Mouse (Mus musculus): ENCODE measurements at regions not wholly inside any gene's neighbourhood (a gene's known extent, or its start where the extent isn't known, plus 50 kb on each side); places are given as distances from the start of the nearest gene placed in this dataset.

DNA sequence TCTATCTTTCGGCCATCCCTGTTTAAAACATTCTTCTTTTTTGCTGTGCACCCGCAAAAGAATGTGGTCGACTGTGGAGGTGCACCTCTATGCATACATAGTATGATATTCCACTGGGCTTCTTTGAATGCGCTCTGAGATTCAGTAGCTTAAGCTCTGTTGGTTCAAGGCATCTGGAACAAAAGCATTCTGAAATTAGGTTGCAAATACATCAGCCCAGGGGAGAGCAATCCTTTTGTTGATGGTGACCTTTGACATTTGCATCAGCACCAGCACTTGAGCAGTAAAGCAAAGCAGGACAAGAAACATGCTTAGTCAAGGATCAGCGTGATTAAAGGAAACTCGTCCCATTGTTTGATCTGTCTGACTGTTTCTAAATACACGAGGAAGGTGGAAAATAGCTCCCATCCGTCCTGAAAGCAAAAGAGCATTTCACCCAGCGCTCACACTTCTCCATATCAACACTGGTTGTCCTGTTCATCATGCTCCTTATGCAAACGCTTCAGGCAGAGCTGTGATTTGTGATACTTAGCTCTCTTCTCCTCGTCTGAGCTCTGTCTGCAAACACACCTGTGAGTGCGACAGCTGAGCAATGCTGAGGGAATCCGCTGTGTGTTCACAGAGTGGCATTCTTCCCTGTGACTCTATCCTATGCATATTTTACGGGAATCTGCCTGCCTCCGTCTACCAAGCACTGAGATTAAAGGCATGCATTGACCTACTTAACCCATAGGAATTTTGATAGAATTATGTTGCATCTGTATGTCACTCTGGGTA lies 67.4 kb upstream of the Dkk2 start:
- 22% methylated on average over 15 of the region's 15 CpGs for WGBS
- Histone ChIP-seq H3K27me3 (ENCODE audit: insufficient read depth, poor library complexity, severe bottlenecking) (no peaks in the 10 kb centered on the region), H3K9me3 (no peaks in the 10 kb centered on the region), H3K27ac (peak overlapping the region; percentile 79), H3K36me3 (no peaks in the 10 kb centered on the region), H3K4me1 (replicated peaks) (peaks cover 37% of the 10 kb centered on the region), H3K4me3 (no peak overlapping the region; the same call in 1 of the 2 replicates)
- DNase-seq (ENCODE audit: low spot score): peak; percentile 24

DNA sequence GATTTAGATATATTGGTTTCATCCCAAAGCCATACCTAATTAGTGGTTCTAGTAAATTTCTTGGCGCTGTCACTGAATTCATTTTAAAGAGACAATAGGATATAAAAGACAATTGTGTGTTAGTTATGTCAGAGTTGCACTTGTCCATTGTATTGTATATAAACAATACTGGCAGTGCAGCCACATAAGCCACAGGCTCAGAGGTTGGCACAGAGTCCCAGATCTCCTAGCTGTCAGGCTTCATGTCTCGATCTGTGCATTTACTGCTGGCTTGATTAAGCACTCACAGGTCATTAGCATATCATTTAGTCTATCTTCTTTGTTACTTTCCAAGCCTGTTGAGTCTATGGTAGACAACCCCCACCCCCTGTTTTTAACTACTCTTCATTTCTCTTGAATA lies 66.6 kb upstream of the Dkk2 start:
- H3K4me1 ChIP-seq (replicated peaks): peaks cover 37% of the 10 kb centered on the region
- no peak overlapping the region for H3K4me3 ChIP-seq
- H3K27me3 ChIP-seq (ENCODE audit: insufficient read depth, poor library complexity, severe bottlenecking): no peaks in the 10 kb centered on the region
- DNase-seq (ENCODE audit: low spot score): no peak
- WGBS: 54% methylated on average over 2 of the region's 2 CpGs
- no peak overlapping the region for H3K27ac ChIP-seq
- no peaks in the 10 kb centered on the region for H3K36me3 ChIP-seq
- H3K9me3 ChIP-seq: no peaks in the 10 kb centered on the region

DNA sequence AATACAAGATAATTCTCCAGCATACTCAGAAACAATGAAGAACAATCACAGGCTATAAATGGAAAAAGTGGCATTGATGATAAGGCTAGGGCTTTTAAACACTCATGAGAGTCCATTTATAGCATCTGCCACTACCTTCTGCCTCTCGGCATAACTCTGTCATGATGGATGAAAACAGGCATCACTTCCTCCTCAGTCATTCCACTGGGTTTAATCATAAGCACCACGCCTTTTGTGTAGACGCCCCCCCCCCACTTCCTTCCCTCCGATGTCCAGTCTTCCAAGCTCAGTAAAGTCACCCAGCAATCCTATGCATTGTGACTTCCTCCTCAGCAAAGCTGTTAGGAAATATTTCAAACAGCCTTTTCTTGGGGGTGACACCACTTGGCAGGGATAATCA lies 63.1 kb upstream of the Dkk2 start:
- Histone ChIP-seq H3K27ac (no peak overlapping the region), H3K4me1 (replicated peaks) (peaks cover 22% of the 10 kb centered on the region), H3K4me3 (no peak overlapping the region), H3K36me3 (no peaks in the 10 kb centered on the region), H3K9me3 (no peaks in the 10 kb centered on the region), H3K27me3 (ENCODE audit: insufficient read depth, poor library complexity, severe bottlenecking) (no peaks in the 10 kb centered on the region)
- DNase-seq (ENCODE audit: low spot score): no peak
- WGBS: 83% methylated on average over 4 of the region's 4 CpGs

DNA sequence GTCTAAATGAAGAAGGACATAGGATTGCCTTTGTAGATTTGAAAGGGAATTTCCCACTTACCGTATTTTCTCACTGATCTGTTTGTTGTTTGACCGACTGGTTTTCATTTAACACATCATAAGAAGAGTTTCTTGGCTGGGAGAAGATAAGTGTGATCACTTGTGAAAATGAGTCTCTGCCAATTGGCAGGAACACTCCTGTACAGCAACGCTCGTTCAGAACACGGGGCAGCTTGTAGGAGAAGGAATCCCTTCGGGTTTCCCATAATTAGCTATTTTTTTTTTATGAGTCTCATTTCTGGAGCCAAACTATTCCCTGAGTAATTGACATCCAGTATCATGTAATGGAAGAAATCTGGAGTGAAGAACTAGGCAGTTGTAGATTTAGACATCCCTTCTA lies 61.8 kb upstream of the Dkk2 start:
- Histone ChIP-seq H3K9me3 (no peaks in the 10 kb centered on the region), H3K36me3 (no peaks in the 10 kb centered on the region), H3K4me1 (replicated peaks) (peaks cover 9% of the 10 kb centered on the region; the same call in 1 of the 2 replicates), H3K27me3 (ENCODE audit: insufficient read depth, poor library complexity, severe bottlenecking) (no peaks in the 10 kb centered on the region), H3K27ac (no peak overlapping the region), H3K4me3 (no peak overlapping the region)
- WGBS: 91% methylated on average over 6 of the region's 6 CpGs
- DNase-seq (ENCODE audit: low spot score): no peak

DNA sequence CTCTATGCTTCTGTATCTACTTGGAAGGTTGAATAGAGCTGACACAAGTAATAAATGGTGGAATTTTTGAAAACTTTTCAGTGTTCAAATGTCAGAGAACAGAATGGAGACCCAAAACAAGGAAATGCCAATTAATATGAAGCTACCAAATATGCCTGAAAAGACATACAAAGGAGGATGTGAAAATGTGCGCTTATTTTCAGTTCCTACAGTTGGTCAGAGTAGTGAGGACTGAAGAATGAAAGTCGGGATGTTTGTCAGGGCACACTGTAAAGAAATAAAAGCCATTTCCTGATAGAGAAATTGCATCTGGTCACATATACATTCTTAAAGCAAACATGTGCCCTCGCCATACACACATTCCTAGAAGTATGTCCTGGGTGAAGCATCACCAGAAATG lies 56.0 kb upstream of the Dkk2 start:
- Histone ChIP-seq H3K4me3 (no peak overlapping the region), H3K36me3 (no peaks in the 10 kb centered on the region), H3K9me3 (no peaks in the 10 kb centered on the region), H3K27me3 (ENCODE audit: insufficient read depth, poor library complexity, severe bottlenecking) (no peaks in the 10 kb centered on the region), H3K27ac (no peak overlapping the region), H3K4me1 (replicated peaks) (peaks cover 4% of the 10 kb centered on the region)
- 94% methylated on average over 3 of the region's 3 CpGs for WGBS
- no peak for DNase-seq (ENCODE audit: low spot score)

DNA sequence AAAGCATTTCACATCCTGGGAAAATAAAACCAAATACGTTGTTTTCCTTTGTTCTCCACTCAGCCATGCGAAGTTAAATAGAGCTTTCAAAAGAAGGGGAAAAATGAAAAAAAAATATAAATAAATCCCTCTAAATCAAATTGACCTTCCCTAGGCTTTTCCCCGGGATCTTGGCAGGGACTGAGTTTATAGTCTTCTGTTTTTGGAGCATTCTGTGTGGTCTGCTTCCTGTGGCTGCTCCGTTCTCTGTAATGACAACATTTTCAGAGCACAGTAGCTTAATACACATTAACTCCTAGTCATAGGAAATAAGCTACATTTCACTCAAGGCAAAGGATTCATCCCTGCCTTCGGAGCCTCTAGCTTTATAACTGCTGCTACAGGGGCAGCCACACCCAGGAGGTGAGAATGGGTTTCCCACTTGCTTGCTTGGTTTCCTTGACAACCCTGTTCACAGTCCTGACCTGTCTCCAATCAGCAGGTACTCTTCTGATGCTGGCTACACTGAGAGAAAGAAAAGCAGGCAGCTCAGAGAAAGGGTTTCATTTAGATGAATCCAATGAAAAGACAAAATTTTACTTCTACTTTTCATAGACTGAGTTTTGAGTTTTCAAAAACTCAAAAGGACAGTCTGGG lies 51.9 kb upstream of the Dkk2 start:
- Histone ChIP-seq H3K27me3 (ENCODE audit: insufficient read depth, poor library complexity, severe bottlenecking) (no peaks in the 10 kb centered on the region), H3K27ac (no peak overlapping the region; the same call in 1 of the 2 replicates), H3K4me1 (replicated peaks) (peaks cover 7% of the 10 kb centered on the region), H3K36me3 (no peaks in the 10 kb centered on the region), H3K9me3 (no peaks in the 10 kb centered on the region), H3K4me3 (no peak overlapping the region)
- 65% methylated on average over 5 of the region's 5 CpGs for WGBS
- DNase-seq (ENCODE audit: low spot score): no peak

DNA sequence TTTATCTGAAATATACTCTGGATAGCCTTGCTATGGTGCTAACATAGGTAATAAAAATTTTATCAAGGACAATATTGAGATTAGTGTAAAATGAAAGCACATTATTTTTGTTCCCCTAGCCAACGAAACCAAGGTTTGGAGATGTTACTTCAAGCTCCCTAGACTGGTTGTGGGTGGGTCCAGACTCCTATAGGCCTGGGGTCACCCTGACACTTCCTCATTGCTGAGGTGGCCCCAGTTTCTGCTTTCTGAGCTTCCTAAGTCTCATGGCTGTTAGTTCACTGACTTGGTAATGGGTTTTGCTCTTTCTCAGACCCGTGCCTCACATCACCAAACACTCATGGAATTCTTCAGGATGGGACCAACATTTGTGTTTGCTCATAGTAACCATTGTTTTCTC lies 49.9 kb upstream of the Dkk2 start:
- H3K27me3 ChIP-seq (ENCODE audit: insufficient read depth, poor library complexity, severe bottlenecking): no peaks in the 10 kb centered on the region
- no peaks in the 10 kb centered on the region for H3K36me3 ChIP-seq
- H3K9me3 ChIP-seq: no peaks in the 10 kb centered on the region
- peaks cover 7% of the 10 kb centered on the region for H3K4me1 ChIP-seq (replicated peaks)
- H3K4me3 ChIP-seq: no peak overlapping the region
- DNase-seq (ENCODE audit: low spot score): no peak
- H3K27ac ChIP-seq: no peak overlapping the region
- WGBS: 78% methylated on average over 2 of the region's 2 CpGs

All from hindbrain, embryonic 10.5 days (tissue).